Mouse (Mus musculus) mesoderm, embryonic 11.5 days (tissue): ENCODE results near the gene Plbd2.

Experiments
- DNase-seq: peaks from one replicate; pipeline ENCODE4 v3.0.0-alpha.2; 2012; ENCODE audit warnings: low read depth, low spot score

The Plbd2 gene

DNA sequence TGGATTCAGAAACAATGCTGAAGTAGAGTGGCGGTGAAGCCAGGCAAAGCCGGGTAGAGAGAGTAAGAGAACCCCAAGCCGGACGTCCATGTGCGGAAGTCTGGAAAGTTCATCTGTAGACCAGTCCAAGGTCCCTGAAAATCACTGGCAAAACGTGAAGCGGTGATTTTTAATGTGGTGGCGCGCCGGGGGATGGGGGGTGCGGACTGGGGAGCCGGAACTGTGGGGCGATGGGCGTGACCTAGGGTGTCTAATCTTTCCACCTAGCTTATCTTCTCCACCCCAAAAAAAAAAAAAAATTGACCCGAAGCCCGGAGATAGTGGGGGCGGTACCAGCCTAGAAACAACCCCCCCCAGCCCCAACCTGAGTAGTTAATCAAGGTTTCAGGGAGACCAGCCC lies 65.9 kb downstream of the Plbd2 start:
- no peak for DNase-seq

DNA sequence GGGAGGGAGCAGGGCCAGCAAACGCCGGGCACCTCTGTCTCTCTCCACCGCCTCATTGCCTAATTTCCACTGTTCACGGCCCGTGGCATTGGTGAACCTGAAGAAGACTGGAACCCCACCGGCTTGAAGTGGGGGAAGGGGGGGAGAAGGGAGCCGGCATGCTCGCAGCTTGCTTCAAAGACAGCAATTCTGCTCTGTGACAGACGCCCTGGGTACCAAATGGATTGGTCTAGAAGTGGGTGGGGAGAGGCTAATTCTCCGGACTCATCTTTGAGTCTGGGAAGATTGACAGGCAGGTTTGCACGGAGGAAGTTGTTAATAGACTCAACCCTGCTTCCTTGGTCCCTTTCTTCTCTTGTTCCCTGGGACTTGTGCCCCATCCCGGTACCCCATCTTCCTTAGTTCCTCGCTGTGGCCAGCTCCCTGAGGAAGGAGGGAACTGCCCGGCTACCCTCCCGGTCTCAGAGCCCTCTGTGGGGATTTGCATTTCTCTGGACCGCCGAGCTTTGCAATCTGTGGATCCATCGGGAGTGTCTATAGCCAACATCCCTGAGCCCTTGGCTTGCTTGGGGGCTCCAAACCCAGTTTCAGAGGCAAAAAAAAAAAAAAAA lies 66.4 kb downstream of the Plbd2 start:
- no peak for DNase-seq

DNA sequence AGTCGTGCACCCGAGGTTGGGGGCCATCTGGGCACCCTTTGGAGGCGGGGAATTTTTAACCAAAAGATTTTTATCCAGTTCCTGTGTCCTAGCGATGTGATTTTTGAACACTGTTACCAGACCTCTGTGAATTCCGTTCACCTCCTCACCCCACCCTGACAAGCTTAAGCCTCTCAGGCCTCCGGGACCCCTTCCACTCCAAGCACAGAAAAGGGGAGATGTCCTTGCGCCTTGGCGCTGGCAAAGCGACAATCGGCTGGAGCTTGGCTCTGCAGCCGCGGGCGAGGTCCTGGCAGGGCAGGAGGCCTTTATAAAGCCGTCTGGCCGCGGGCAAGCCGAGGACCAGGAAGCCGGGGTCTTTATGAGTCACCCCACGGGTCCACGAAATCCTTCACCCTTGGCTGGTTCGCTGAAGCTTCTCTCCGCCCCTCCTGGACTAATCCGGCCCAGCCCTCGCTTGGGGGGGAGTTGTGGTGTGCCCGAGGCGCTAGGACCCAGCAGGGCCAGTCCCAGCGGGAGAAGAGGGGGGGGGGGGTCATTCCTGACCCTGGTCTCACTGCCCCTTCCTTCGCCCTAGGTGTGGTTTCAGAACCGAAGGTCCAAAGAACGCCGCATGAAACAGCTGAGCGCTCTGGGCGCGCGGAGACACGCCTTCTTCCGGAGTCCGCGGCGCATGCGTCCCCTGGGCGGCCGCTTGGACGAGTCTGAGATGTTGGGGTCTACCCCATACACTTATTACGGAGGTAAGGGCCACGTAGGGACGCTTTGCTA lies 67.5 kb downstream of the Plbd2 start:
- no peak for DNase-seq

DNA sequence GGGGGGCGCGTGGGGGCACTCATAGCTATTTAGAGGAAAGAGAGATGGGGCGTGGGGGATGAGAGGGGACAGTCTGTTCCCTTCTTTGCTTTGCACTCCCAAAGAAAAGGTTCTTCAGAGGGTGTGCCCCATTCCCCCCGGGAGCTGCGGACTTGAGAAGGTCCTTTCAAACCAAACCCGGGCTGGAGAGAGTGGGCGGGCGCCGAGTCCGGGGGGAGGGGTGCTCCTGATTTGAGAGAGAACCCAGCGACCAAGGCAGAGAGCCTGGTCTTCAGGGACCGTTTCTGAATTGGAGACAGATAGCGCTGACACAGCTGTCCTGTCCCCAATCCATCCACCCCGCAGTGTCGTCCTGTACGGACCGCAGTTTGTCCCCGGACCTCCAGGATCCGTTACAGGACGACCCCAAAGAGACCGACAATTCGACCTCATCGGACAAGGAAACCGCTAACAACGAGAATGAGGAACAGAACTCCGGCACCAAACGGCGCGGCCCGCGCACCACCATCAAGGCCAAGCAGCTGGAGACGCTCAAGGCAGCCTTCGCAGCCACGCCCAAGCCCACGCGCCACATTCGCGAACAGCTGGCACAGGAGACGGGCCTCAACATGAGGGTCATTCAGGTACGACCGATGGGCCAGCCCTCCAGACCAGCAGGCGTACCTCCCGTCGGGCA lies 68.3 kb downstream of the Plbd2 start:
- DNase-seq: no peak

DNA sequence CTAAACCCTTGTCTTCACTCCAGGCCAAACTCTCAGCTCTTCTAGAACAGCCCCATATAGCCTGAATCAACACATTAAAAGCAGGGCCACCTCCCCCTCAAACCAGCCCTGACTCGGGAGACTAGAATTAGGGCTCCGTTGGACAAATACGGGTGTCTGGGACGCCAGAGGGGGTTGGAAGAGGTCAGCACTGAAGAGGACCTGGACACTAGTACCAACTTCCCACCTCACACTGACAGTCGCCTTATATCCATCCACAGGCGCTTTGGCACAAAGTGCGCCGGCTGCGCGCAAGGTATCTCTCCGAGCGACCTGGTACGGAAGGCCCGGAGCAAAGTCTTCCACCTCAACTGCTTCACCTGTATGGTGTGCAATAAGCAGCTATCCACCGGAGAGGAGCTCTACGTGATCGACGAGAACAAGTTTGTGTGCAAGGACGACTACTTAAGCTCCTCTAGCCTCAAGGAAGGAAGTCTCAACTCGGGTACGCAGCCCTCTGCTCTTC lies 69.1 kb downstream of the Plbd2 start:
- DNase-seq: no peak
